Mouse (Mus musculus): ENCODE data around the gene Il1b.

Il1b gene

DNA sequence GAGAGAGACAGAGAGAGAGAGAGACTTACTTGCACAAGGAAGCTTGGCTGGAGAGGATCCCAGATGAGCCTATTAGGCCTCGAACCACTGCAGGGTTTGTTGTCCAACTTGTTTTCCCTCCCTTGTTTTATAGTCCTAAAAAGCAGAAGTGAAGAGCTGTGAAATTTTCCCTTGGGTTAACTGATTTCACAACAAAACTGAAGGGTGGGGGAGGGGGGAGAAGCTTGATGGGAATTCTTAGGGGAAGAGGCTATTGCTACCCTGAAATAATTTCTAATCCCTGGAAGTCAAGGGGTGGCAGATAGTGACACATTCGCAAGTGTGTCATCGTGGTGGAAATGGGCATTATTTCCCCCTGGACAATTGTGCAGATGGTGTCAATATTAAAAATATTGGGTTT, at the start of gene Il1b:
TSS of gene Il1b (minus strand) at position 101 of the 400 bp plus-strand sequence.
- DNase-seq (ENCODE audit: inconsistent ontology term): no peak

- DNase-seq (ENCODE audit: inconsistent ontology term): no peak
Observed at GRCm38 (mm10) chr2:129419361-129419880, 48.5 kb upstream of the Il1b start.

DNA sequence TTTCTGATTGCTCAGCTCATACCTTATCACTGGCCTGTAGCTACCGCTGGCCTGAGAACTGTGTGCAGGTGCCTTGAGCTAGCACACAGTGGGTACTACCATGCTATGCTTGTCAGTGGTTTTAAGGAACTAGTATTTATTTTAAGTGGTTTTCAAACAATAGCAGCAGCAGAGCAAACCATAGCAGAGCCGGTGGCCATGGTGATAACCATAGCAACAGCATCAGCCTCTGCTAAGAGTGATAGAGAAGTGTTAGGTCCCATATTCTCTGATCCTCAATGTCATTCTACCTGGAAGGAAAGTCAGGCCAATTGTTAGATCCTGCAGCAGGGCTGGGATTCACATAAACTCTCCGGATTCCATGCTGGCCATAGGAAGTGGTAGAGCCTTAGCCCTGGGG, 43.7 kb upstream of the Il1b start:
- DNase-seq (ENCODE audit: inconsistent ontology term): no peak

DNA sequence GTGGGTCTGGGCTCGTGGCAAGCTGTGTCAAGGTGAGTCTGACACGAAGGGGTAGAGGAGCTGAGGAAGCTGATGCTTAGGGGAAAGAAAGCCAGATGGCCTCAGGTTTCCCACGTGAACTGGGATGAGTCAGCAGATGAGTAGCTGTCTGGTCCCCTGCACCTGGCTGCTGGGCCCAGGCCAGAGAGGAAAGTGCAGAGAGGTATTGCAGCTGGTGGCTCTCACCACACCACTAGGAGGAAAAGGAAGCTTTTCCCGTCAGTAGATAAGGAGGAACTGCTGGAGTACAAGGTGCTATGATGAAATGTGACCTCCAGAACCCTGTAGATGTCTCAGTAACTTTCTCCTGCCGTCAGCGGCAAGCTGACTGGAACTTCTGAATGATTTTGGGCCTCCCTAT, 42.5 kb upstream of the Il1b start:
- DNase-seq (ENCODE audit: inconsistent ontology term): no peak

- no peak for DNase-seq (ENCODE audit: inconsistent ontology term)
Observed at GRCm38 (mm10) chr2:129411651-129412050, 40.7 kb upstream of the Il1b start.

DNA sequence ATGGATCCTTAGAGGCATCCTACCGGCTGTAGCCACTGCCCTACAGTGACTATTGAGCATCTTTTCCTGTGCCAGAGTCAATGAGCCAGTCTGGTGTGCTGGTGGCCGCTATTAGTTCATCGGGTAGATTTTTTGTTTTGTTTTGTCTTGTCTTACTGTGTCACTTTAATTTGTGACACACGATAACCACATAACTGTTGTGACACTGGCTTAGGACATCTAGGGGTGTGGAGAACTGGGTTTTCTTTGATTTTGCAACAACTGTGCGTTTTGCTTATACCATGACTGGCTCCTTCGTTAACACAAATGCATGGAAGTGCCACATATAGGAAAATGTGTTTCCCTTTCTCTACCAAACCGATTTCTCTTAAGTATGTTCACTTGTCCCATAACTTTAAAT, 39.4 kb upstream of the Il1b start:
- DNase-seq (ENCODE audit: inconsistent ontology term): no peak

DNA sequence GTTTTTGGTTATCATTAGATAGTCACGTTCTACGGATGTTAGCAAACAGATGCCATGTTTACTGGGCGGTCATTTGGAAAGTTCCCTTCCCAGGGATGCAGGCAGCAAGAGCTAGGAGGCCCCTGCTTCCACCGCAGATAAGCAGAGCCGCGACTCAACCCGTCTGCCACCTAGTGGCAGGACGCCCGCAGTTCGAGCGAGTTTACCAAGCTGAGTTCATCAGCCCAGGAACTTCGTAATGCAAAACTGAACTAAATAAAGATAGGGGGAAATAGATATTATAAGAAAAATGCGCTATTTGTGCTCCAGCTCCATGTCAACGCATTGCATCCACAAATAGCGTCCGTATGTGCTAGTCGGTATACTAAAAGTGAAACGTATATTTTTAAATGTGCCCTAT, 37.5 kb upstream of the Il1b start:
- DNase-seq (ENCODE audit: inconsistent ontology term): peak; percentile 44

GRCm38 (mm10) chr2:129407596-129407995, 36.7 kb upstream of the Il1b start:
- DNase-seq (ENCODE audit: inconsistent ontology term): no peak

DNA sequence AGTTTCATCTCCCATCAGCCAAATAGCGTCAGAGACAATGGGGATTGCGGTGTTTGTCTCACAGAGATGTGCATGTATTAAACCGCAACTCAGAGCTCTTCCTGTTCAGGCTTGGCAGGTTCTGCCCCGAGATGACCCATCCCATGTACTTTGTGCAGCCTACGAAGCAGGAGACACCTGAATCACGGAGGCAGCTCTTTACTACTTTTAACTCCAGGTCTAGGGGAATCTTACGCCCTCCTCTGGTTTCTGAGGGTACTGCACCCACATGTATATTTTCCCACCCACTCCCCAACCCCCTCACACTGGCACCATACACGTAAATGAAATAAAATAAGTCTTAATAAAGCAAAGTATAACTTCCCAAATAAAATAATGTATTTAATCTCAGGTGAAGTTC, 35.6 kb upstream of the Il1b start:
- DNase-seq (ENCODE audit: inconsistent ontology term): no peak

- DNase-seq (ENCODE audit: inconsistent ontology term): no peak
Observed at GRCm38 (mm10) chr2:129403786-129404185, 32.8 kb upstream of the Il1b start.

DNA sequence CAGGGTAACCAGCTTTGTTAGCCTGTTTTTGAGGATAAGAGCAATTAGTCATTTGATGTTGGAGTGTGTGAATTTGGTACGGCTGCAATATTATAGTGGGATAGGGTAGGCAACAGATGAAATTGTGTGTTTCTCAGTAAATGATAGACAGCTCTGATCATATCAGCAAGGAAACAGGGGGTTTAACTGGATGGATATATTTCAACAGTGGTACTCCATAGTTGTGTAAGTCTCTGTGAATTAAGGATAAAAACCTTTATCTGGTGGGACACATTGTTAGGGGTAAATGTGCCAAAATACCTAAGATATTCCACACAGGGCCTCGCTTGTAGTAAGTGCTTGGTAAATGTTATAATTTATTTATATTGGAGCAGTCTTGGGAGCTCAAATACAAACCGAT, 31.4 kb upstream of the Il1b start:
- DNase-seq (ENCODE audit: inconsistent ontology term): no peak

DNA sequence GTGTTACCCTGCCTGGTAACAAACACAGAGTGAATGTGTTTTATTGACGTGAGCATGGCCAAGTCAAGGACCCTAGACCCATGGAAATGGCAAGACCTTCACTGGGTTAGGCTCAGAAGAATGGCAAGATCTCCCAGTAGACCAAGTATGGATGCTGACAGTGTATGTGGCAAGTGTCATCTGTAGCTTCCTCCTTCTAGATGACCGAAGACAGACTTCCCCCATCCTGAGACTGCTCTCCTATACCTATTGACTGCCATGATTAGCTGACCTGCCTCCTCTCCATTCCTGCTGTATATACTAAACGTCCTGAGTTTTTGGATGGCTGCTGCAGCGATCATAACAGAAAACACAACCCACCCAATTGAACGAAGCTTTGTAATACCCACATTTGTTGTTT, 30.9 kb upstream of the Il1b start:
- DNase-seq (ENCODE audit: inconsistent ontology term): no peak

DNA sequence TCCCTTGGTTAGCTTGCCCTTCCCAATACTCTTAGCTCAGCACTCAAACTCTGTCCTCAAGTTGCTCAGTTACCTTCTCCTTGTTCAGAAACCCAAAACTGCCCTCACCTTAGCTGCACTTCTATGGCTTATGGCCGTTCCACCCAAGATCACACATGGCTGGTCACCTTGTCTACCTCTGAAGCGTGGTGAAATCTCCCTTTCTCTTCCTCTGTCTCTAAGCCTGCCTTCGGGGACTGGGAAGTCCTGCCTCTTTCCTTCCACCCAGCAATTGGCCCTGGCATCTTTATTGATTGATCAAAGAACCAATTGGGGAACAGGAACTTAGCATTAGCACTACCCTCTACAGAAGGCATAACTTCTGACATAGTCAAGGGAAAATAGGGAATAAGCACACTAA, 27.2 kb upstream of the Il1b start:
- no peak for DNase-seq (ENCODE audit: inconsistent ontology term)

- DNase-seq (ENCODE audit: inconsistent ontology term): no peak
Observed at GRCm38 (mm10) chr2:129393524-129393923, 22.6 kb upstream of the Il1b start.

DNA sequence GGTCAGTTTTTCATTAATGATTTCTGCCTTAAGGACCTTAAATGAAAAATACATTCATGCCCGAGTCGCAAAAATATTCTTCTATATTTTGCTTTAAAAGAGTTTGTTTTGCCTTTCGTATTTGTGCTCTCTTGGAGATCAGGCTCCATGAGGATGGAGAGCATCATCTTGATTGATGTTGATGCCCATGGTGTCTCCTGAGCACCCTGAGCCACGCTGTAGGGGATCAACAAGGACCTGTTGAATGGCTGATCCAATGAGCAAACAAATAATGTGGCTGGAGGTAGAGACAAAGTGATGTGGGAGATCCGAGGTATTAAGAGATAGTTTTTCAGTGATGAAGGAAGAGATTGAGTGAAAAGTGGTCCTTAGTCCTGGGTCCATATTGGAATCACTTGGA, 19.2 kb upstream of the Il1b start:
- no peak for DNase-seq (ENCODE audit: inconsistent ontology term)

- DNase-seq (ENCODE audit: inconsistent ontology term): no peak
Observed at GRCm38 (mm10) chr2:129389323-129389722, 18.4 kb upstream of the Il1b start.

DNA sequence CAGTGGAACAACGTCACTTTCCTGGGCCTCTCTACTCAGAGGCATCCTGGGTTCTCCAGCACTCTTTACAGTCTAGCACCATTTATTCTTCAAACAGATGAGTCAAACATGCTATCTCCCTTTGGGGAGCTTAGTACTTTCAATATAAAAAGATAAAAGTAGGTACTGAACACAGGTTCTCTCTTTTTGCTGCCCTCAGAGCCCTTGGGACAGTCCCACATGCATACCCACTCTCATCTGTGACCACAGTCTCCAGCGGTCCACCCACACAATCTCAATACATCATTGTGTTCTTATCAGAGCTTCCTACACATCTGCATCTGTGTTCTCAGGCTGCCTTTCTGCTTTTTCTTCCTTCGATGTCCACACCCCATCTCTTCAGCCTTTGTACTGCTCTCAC, 14.4 kb upstream of the Il1b start:
- no peak for DNase-seq (ENCODE audit: inconsistent ontology term)

- no peak for DNase-seq (ENCODE audit: inconsistent ontology term)
Observed at GRCm38 (mm10) chr2:129384272-129384660, 13.3 kb upstream of the Il1b start.

GRCm38 (mm10) chr2:129383512-129384271, 12.8 kb upstream of the Il1b start:
- no peak for DNase-seq (ENCODE audit: inconsistent ontology term)

- no peak for DNase-seq (ENCODE audit: inconsistent ontology term)
Observed at GRCm38 (mm10) chr2:129380746-129381474, 10.0 kb upstream of the Il1b start.

- no peak for DNase-seq (ENCODE audit: inconsistent ontology term)
Observed at GRCm38 (mm10) chr2:129380211-129380610, 9.3 kb upstream of the Il1b start.

DNA sequence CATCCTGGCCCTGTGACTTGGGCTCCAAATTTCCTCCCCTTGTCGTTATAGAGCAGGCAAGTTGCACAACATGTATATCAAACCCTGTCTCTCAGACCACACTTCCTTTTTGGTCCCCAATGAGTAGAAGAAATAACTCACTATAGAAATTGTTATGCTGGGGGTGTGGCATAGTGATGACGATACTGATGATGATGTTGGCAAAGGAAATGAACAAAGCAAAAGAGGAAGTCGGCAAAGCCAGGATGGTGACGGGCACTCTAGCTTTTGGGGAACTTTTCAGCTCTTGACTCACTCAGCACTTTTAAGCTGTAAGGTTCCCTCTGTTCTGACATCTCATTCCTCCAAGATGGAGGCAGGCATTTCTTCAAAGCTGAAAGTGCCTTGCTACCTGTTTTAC, 2.4 kb upstream of the Il1b start:
- DNase-seq (ENCODE audit: inconsistent ontology term): no peak

- no peak for DNase-seq (ENCODE audit: inconsistent ontology term)
Observed at GRCm38 (mm10) chr2:129369615-129370014, 1.3 kb downstream of the Il1b start.
